Mouse (Mus musculus): ENCODE results near the gene Mprip.

Gene Mprip

GRCm38 (mm10) chr11:59803516-59803915 is 142.4 kb downstream of the Mprip start:
- DNase-seq (ENCODE audit: low read depth, low spot score): no peak

DNA sequence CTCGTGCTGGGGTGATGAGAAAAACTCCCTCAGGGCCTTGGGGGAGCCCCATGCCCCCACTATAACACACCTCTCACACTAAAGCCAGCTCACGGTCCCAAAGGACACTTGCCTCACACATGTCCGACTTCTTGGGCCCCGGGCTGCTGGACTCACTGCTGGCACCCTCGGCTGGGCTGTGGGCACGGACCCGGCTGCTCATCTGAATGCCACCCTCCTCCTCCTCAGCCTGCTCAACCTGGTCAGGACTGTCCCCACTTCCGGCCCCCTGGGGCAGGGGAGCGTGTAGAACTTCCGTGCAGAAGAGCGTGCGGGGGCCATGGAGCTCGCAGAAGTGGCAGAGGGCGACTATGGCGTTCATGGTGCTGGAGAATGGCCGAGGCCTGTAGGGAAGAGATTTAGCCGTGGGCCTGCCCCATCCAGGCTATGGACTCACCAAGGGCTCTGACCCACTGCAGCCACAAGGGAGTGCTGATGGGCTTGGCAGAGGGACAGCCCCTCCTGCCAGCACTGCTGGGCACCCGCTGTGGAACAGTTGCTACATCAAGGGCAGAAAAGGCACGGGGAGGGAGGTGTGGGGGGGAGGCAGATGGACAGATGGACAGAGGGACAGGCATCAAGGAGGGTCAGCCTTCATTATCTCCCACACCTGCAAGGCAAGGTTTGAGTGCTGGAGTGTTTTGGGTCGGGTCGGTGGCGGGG is 143.5 kb downstream of the Mprip start:
- no peak for DNase-seq (ENCODE audit: low read depth, low spot score)

- DNase-seq (ENCODE audit: low read depth, low spot score): no peak
These were observed 144.2 kb downstream of the Mprip start for GRCm38 (mm10) chr11:59805256-59805655.

DNA sequence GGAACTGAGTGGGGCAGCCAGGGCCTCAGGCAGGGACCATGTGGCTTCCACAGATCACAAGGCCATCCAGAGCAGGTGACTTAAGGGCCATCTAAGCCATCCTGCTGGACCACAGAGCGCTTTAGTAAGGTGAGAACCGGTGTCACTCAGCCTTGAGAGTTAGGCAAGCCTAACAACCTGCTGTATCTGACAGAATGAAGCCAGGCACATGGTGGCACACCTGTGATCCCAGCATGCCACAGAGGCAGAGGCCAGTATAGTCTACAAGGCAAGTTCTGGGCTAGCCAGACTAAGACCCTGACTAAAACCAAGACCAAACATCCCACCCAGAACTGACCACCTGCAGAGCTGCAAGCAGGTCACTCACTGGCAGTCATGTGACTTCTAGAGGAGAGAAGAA is 144.6 kb downstream of the Mprip start:
- no peak for DNase-seq (ENCODE audit: low read depth, low spot score)

DNA sequence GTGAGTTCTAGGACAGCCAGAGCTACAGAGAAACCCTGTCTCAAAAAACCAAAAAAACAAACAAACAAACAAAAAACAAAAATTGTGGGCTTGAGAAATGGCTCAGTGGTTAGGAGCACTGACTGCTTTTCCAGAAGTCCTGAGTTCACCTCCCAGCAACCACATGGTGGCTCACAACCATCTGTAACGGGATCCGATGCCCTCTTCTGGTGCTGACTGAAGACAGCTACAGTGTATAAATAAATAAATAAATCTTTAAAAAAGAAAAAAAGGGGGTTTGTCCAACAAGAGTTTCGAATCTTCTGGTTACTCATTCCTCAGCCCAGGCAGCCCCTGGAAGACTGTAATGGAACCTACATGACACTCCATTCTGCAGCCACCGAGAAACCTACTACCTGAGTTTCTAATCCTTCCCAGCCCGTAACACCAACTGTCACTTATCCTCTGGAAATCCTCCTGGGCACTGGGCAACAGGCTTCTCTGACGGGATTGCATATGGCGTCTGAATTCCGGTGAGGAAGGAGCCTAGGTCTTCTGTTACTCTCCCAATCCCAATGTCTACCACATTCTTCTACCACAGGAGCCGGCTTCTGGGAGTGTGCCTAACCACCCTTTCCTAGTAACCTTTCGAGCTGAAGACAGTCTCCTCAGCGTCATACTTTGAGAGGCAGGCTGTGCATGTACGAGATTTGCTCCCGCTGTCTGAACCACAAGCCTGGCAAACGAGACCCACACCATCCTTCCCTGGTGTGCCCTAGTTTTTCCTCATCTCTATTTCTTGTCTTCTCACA is 147.3 kb downstream of the Mprip start:
- DNase-seq (ENCODE audit: low read depth, low spot score): no peak

DNA sequence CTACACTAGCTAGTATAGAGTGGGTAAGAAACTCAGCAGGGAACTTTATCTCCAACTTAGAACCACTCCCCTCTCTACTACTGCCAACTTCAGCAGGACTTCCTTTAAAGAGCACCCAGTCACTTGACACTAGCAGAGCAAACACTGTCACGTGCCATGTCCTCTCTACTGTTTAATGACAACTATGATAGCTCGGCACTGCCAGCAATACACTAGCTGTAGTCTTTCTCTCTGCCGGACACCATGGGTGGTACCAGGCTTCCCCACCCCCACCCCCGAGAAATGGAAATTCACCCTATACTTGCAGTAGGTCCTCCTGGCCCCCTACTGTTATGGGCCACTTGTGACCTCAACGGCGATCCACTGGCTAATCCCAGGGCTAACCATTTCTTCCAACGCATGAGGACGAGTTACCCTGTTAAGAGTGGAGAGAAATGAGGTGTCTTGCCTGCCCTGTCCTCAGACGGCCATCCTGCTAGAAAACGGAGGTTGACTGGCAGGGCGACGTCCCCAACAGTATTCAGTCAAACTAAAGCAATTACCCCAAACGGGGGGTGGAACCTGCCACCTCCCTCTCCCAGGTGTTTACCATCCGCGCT is 148.1 kb downstream of the Mprip start:
- DNase-seq (ENCODE audit: low read depth, low spot score): peak; percentile 75

DNA sequence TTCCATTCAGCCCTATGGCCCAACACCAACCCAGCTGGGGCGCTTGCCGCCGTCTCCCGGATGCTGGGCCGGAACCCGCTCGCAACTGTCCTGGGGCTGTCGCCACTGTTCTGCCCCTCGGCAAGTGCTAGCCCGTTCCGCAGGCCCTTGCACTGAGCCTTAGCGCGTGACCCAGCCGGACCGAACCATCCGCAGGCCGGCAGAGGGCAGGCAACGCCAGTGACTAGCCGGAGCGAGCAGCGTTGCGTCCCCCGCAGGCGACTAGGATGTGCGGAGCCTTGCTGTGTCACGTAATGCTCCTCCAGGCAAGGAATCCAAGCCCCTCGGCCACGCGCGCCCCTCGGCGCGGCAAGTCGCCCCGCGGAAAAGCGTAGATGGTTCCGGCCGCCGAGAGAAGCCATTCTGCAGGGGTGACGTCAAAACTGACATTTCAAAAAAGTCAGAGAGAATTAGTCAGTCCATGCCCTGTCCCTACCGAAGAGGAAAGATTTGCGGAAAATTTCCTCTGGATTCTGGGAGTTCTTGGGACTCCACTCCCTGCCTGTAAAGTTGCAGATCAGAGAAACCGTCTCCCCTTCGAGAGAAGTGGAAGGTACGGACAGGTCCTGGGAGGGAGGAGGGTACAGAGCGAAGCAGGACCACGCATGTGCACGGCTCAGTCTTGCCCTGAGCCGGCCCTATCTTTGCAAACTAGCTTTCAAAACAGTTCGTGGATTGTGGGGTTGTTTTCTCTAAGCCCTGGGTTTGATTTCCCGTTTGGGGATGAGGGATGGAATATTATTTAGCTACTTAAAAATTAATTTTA is 148.8 kb downstream of the Mprip start, which contains the start of gene Flcn:
TSS of gene Flcn (minus strand) at position 347 of the 805 bp plus-strand sequence.
- DNase-seq (ENCODE audit: low read depth, low spot score): peak; percentile 91

- DNase-seq (ENCODE audit: low read depth, low spot score): peak; percentile 33
These were observed 149.5 kb downstream of the Mprip start for GRCm38 (mm10) chr11:59810480-59811158.

DNA sequence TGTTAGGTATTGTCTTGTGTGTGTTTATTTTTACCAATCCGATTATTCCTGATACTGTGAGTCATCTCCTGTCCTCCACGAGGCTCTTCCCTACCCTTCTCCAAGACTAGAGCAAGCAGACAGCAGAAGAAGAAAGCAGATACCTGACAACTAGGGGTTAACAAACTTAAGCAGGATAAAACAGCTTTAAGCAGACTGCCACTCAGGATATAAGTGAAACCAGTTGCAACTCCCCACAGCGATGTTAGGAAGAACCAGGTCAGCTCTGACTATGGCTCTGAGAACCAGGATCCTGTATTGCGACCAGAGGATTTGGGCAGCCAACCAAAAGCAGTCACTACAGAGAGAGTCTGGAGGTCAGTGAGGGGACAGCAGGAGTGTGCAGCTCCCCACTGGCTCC is 150.1 kb downstream of the Mprip start:
- no peak for DNase-seq (ENCODE audit: low read depth, low spot score)

- no peak for DNase-seq (ENCODE audit: low read depth, low spot score)
These were observed 152.2 kb downstream of the Mprip start for GRCm38 (mm10) chr11:59813276-59813675.

DNA sequence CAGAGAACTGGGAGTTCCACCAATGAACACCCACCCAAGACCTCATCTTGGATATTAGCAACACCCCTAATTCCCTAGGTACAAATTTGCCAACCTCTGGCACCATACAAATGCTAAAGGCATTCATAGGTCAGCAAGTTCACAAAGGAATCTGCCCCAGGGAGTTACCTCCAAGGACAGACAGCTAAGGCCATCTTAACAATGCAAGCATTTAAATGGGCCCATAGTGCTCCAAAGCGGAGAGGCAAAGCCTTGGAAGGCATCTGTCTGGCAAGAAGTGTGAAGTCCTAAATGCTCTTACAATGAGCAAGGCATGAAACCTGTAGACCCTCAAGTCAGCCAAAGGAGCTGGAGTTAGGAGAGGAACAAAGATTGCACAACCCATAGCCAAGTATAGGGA is 153.2 kb downstream of the Mprip start:
- DNase-seq (ENCODE audit: low read depth, low spot score): no peak

- DNase-seq (ENCODE audit: low read depth, low spot score): no peak
These were observed 153.8 kb downstream of the Mprip start for GRCm38 (mm10) chr11:59814936-59815335.

- DNase-seq (ENCODE audit: low read depth, low spot score): no peak
These were observed 154.5 kb downstream of the Mprip start for GRCm38 (mm10) chr11:59815482-59816065.

DNA sequence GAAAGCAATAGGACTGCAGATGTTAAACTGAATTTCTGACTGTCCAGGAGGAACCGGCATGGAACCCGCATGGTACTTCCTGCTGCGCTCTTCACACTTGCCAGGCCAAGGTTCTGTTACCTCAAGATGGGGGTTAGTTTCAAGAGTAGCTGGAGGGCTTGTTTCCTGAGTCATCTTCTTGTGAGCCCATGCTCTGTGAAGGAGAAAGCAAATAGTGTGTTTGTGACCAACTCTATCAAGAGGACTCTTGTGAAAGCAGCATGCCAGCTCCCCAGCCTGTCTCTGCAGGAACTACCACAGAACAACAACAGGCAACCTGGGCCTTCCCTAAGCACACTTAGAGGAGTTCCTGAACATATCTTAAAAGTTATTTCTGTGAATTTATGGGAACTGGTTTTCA is 156.8 kb downstream of the Mprip start:
- DNase-seq (ENCODE audit: low read depth, low spot score): no peak

DNA sequence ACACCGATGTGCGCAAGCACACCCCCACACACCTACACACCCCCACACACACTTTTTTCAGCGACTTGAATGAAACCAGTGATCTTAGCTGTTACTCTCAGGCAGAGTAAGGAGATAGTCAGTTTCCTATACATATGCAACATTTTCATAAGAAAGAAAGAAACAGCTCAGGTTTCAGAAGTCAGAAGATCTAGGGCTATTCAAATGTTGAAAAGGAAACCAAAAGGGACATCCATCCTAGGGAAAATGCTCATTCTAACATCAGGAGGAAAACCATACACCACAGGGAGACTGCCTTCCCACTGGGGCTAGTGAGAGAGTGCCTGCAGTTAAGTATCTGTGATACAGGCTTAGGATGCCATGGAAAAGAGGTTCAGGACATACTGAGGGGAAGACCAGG is 160.5 kb downstream of the Mprip start:
- DNase-seq (ENCODE audit: low read depth, low spot score): no peak
